Mouse (Mus musculus) kidney, adult 2 months (tissue): ENCODE measurements around the gene Kcnk6. TPM values are rescaled to one million over a fixed set of nuclear protein-coding genes. Genes with fewer than 3 reads are reported as not detected.
"Not testable (repeated sequence)": the region's sequence is repeated elsewhere in the genome, so short reads cannot be mapped to it uniquely, and the experiment has no call there.

Experiments used
- DNase-seq: peaks from one replicate; pipeline ENCODE4 v3.0.0; 2021
- H3K27ac ChIP-seq: fragments of 200-500 bp; 2 replicates; pipeline ENCODE4 v1.5.1; 2012; ENCODE audit warnings: low read depth, low read length, control low read depth, inconsistent platforms; ENCODE audit not compliant: insufficient read depth
- H3K27me3 ChIP-seq: fragments of 200-500 bp; replicated peaks from 2 replicates; pipeline ENCODE4 v1.6.1; 2012; ENCODE audit warnings: mild to moderate bottlenecking, moderate library complexity, low read length, inconsistent platforms; ENCODE audit not compliant: control insufficient read depth, insufficient read depth
- H3K36me3 ChIP-seq: fragments of 200-500 bp; 2 replicates; pipeline ENCODE4 v1.6.1; 2012; ENCODE audit warnings: mild to moderate bottlenecking, moderate library complexity, low read length, inconsistent platforms; ENCODE audit not compliant: control insufficient read depth, insufficient read depth
- H3K4me1 ChIP-seq: fragments of 200-500 bp; 2 replicates; pipeline ENCODE4 v1.6.1; 2011; ENCODE audit warnings: low read length; ENCODE audit not compliant: control insufficient read depth, insufficient read depth
- H3K4me3 ChIP-seq: fragments of 200-500 bp; 2 replicates; pipeline ENCODE4 v1.5.1; 2011; ENCODE audit warnings: mild to moderate bottlenecking, low read depth, low read length, control low read depth; ENCODE audit not compliant: insufficient read depth
- CTCF ChIP-seq: fragments of 200-500 bp; conservative IDR thresholded peaks from 2 replicates; pipeline ENCODE4 v1.5.1; 2011; ENCODE audit warnings: low read depth, mild to moderate bottlenecking, control low read depth, low read length, moderate library complexity, mixed read lengths; ENCODE audit not compliant: insufficient read depth, insufficient read length
- POLR2A ChIP-seq: fragments of 200-500 bp; IDR thresholded peaks from one replicate; pipeline ENCODE4 v1.6.1; 2011; ENCODE audit warnings: low read depth, low read length, control low read depth
- WGBS: fragments of 180-500 bp; shearing (Covaris S2); methylation state at CpG from one replicate; pipeline ENCODE4 v1.1.7; 2018; 5-methylcytosine and 5-hydroxymethylcytosine counted together
- polyA plus RNA-seq: library from polyadenylated mRNA; depleted of rRNA; stranded (reverse); fragments of >200 nt; gene quantifications from 2 replicates; pipeline ENCODE4 v1.2.3, GENCODE M21; 2012

Kcnk6 gene
- polyA plus RNA-seq, 1 experiment, result 5.6 TPM

- Histone ChIP-seq H3K4me3 (peak overlapping the region; percentile 48), H3K27me3 (no peaks in the 10 kb centered on the region), H3K36me3 (no peaks in the 10 kb centered on the region), H3K4me1 (no peaks in the 10 kb centered on the region), H3K27ac (peak overlapping the region; percentile 42)
- WGBS, result 5% methylated on average over 34 of the region's 34 CpGs
- peak; percentile 91 for DNase-seq
- no peak for TF ChIP-seq POLR2A
- TF ChIP-seq CTCF, result no peak
Observed at GRCm38 (mm10) chr7:29211415-29212198, 20.7 kb downstream of the Kcnk6 start.

- H3K36me3 ChIP-seq, H3K27me3 ChIP-seq, DNase-seq, H3K4me1 ChIP-seq: not testable (repeated sequence)
- WGBS, result 26% methylated on average over 13 of the region's 15 CpGs
- H3K4me3 ChIP-seq, result peak overlapping the region; percentile 48
- H3K27ac ChIP-seq, result peak overlapping the region; percentile 42
Observed at GRCm38 (mm10) chr7:29211013-29211412, 21.3 kb downstream of the Kcnk6 start.

GRCm38 (mm10) chr7:29202577-29202976 is 29.7 kb downstream of the Kcnk6 start:
- no peaks in the 10 kb centered on the region for H3K27me3 ChIP-seq

GRCm38 (mm10) chr7:29194230-29194629 is 38.1 kb downstream of the Kcnk6 start:
- H3K36me3 ChIP-seq, H3K27ac ChIP-seq, DNase-seq, H3K4me1 ChIP-seq, H3K4me3 ChIP-seq, H3K27me3 ChIP-seq: not testable (repeated sequence)
- 90% methylated on average over 1 of the region's 1 CpGs for WGBS

More at GRCm38 (mm10) chr7:29202577-29202976, 29.7 kb downstream of the Kcnk6 start:
- WGBS, result 81% methylated on average over 6 of the region's 6 CpGs
- H3K4me3 ChIP-seq, result no peak overlapping the region
- no peak overlapping the region for H3K27ac ChIP-seq
- H3K36me3 ChIP-seq, result no peaks in the 10 kb centered on the region
- H3K4me1 ChIP-seq, result no peaks in the 10 kb centered on the region
- DNase-seq, result no peak
- TF ChIP-seq CTCF (no peak), POLR2A (no peak)

GRCm38 (mm10) chr7:29181323-29181722 is 51.0 kb downstream of the Kcnk6 start:
- not testable (repeated sequence) for H3K27ac ChIP-seq, H3K36me3 ChIP-seq, DNase-seq, H3K27me3 ChIP-seq, H3K4me3 ChIP-seq
- 90% methylated on average over 4 of the region's 4 CpGs for WGBS
- H3K4me1 ChIP-seq, result peaks cover 10% of the 10 kb centered on the region

- Histone ChIP-seq H3K27ac (no peak overlapping the region), H3K27me3 (no peaks in the 10 kb centered on the region), H3K4me1 (peaks cover 10% of the 10 kb centered on the region), H3K36me3 (0 out of 2 replicates have a peak, but pooled peaks cover 2% of the 10 kb centered on the region), H3K4me3 (peak overlapping the region; percentile 25)
- no peak for TF ChIP-seq POLR2A
- no peak for TF ChIP-seq CTCF
- WGBS, result 42% methylated on average over 5 of the region's 5 CpGs
- no peak for DNase-seq
Observed at GRCm38 (mm10) chr7:29180854-29181236, 51.5 kb downstream of the Kcnk6 start.

GRCm38 (mm10) chr7:29180077-29180853 is 52.0 kb downstream of the Kcnk6 start, which contains the start of gene Psmd8:
Gene Psmd8 (minus strand): TSS chr7:29180701.
- WGBS, result under 1% methylated on average over 62 of the region's 62 CpGs
- Histone ChIP-seq H3K36me3 (0 out of 2 replicates have a peak, but pooled peaks cover 2% of the 10 kb centered on the region), H3K4me1 (peaks cover 10% of the 10 kb centered on the region), H3K27me3 (no peaks in the 10 kb centered on the region), H3K4me3 (peak within 1 kb of the TSS; percentile 94), H3K27ac (peak within 1 kb of the TSS; percentile 77)
- DNase-seq, result peak; percentile 99
- TF ChIP-seq CTCF (peak; percentile 61), POLR2A (peak; percentile 86)
